ENCODE assay signal across 6 mouse cellular contexts in the genomic region with DNA sequence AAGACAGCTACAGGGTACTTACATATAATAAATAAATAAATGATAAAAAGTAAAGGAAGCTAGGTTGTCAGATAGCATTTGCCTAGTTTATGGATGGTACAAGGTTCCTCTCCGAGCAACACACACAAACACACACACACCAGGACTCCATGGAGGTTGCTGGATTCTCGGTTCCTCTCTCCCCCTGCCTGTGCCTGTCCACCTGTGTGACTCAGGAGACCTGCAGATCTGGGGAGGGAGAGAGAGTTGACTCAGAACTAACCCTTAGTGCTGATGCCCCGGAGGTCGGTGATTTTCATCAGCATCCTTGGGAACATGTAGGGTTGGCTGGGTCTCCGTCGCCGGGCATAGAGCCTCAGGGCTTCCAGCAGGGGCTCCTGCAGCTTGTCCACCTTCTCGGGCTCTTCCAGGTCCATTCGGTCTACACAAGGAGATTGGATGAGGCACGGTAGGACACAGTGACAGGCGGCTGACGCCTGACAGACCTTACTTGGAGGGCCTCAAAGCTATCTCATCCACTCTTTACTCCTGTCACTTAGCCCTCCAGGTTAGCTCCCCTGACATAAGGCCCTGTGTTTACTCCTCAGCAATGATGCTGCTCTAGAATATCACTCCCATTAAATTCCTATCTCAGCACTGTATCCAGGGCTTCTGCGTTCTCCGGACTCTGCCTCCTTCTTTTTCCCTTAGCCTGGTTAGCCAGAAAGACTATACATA. TPM values are rescaled to one million over a fixed set of nuclear protein-coding genes. Genes with fewer than 3 reads are reported as not detected.
"Had no signal": no experiment of that assay in that cellular context is flagged by ENCODE, and none has a peak within 500 bp of the region (broad histone marks: within the 10 kb centered on the region; RNA-seq: fewer than 3 reads in every experiment).

No protein-coding gene starts in this region.

- H3K4me2 ChIP-seq: intestine, embryonic 15.5 days; limb, embryonic 12.5 days had no signal

- H3K36me3 ChIP-seq: intestine, embryonic 15.5 days had no signal

- H3K27ac ChIP-seq: intestine, embryonic 15.5 days; limb, embryonic 12.5 days; liver, embryonic 14.5 days; stomach, postnatal 0 days had no signal

- H3K4me3 ChIP-seq: intestine, embryonic 15.5 days; limb, embryonic 12.5 days had no signal

- H3K9ac ChIP-seq: intestine, embryonic 15.5 days; limb, embryonic 12.5 days; liver, embryonic 14.5 days had no signal

- H3K27me3 ChIP-seq: intestine, embryonic 15.5 days; limb, embryonic 12.5 days had no signal

- H3K9me3 ChIP-seq: intestine, embryonic 15.5 days; limb, embryonic 12.5 days had no signal

RNA-seq across cellular contexts. Expression of a gene that starts 31.7 kb away (rescaled TPM):
- polyA plus RNA-seq: midbrain, embryonic 14.5 days; neural tube, embryonic 14.5 days had no signal
